ENCODE assay signal across 7 mouse cellular contexts in genomic region chr13:85556101-85556853, GRCm38 (mm10).
DNase-seq lines count a peak whose midpoint lies in the region; ATAC-seq and TF ChIP-seq lines count a peak whose summit lies in the region.

No protein-coding gene starts in this region.

- no peak for TF ChIP-seq POLR2A in cerebellum, adult 2 months (IDR thresholded peaks at IDR 0.05; ENCODE audit: borderline replicate concordance, insufficient read depth, low read length)

- H3K27ac ChIP-seq in cerebellum, adult 2 months (ENCODE audit: insufficient read depth, low read length), result no peak overlapping the region

- DNase-seq in A20 (ENCODE audit: low read depth, low spot score), result peak; percentile 75
- peak; percentile 22 to 24 for DNase-seq in cerebellum, adult 2 months
- DNase-seq in frontal cortex, postnatal 10 days (ENCODE audit: low spot score in 2 of 2), result peak; percentile 5 to 39
- DNase-seq in kidney, postnatal 4 days, result peak; percentile 73
- DNase-seq in lung, postnatal 25 days (ENCODE audit: low spot score), result peak; percentile 15
- peak; percentile 81 for DNase-seq in right cerebral cortex, postnatal 14 days

- H3K4me3 ChIP-seq in cerebellum, adult 2 months (replicated peaks; ENCODE audit: insufficient read depth, low read depth, low read length), result no peak overlapping the region

- peak; percentile 81 for ATAC-seq in CD4-positive, CD25-positive, alpha-beta regulatory T cell, adult 4 months

- WGBS in cerebellum, adult 2 months, result 11% methylated on average over 5 of the region's 5 CpGs

- H3K27me3 ChIP-seq in cerebellum, adult 2 months (ENCODE audit: control insufficient read depth, insufficient read depth, low read length), result no peaks in the 10 kb centered on the region

- no peaks in the 10 kb centered on the region for H3K4me1 ChIP-seq in cerebellum, adult 2 months (ENCODE audit: control insufficient read depth, insufficient read depth, low read length)

- no peak; the same call in 1 of the 2 replicates for TF ChIP-seq CTCF in cerebellum, adult 2 months (IDR thresholded peaks at IDR 0.05; ENCODE audit: borderline replicate concordance, insufficient read depth, low read depth, low read length)

Comparison
In these comparisons a context has a peak if more than half of its experiments do, and no peak if none do; other contexts are left out.
1. DNase-seq: peak in every context shown above with its lines; median percentile 81 in right cerebral cortex, postnatal 14 days; 75 in A20; 73 in kidney, postnatal 4 days; 23 in cerebellum, adult 2 months; 22 in frontal cortex, postnatal 10 days; 15 in lung, postnatal 25 days.